Mouse (Mus musculus): ENCODE measurements around the gene Alyref. TPM values are rescaled to one million over a fixed set of nuclear protein-coding genes. Genes with fewer than 3 reads are reported as not detected.

Gene Alyref
- polyA plus RNA-seq, 1 experiment = 57.6 TPM

DNA sequence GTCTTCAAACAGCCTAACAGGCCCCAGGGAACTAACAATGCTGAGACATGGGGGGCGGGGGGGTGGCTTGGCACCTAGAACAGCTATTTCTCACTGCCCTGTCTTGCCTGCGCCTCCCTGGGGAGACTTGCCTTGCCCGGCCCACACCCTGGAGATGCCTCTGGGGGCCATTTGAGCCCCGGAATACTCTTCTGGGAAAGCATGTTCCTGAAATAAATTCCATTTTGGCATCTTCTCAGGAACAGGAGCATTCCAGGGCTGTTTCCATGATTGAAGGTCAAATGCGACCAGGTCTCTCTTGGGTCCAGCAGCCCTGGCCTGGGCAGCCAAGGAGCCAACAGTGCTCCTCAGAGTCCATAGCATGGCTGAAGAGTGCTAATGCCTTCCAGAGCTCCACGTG lies 55.8 kb downstream of the Alyref start:
- no peak for DNase-seq (ENCODE audit: low spot score)

Other genes with a start within 250 kb of the Alyref start
- 1,024 and 1,454 TPM in 2 replicates for gene Actg1, start 249.8 kb downstream of the Alyref start, polyA plus RNA-seq (2012; rRNA removed)
- 0.25 TPM in 1 of 2 replicates, not detected in the other for gene Fscn2, start 236.8 kb downstream of the Alyref start, polyA plus RNA-seq (2012; rRNA removed)
- gene Faap100, start 219.6 kb downstream of the Alyref start, polyA plus RNA-seq (2012; rRNA removed) = 21.8 and 22.2 TPM in 2 replicates
- 40.6 and 41.1 TPM in 2 replicates for gene Nploc4, start 160.7 kb downstream of the Alyref start, polyA plus RNA-seq (2012; rRNA removed)
- not detected in 2 replicates for gene Tspan10, start 155.7 kb downstream of the Alyref start, polyA plus RNA-seq (2012; rRNA removed)
- gene Pde6g, start 144.9 kb downstream of the Alyref start, polyA plus RNA-seq (2012; rRNA removed) = 0.34 and 0.63 TPM in 2 replicates
- gene Oxld1, start 140.3 kb downstream of the Alyref start, polyA plus RNA-seq (2012; rRNA removed) = 19.8 and 26.8 TPM in 2 replicates
- 21.5 and 31.0 TPM in 2 replicates for gene Ccdc137, start 140.2 kb downstream of the Alyref start, polyA plus RNA-seq (2012; rRNA removed)
- 23.9 and 24.0 TPM in 2 replicates for gene Arl16, start 130.8 kb downstream of the Alyref start, polyA plus RNA-seq (2012; rRNA removed)
- 62.4 and 72.4 TPM in 2 replicates for gene Mrpl12, start 113.8 kb downstream of the Alyref start, polyA plus RNA-seq (2012; rRNA removed)
- 98.9 and 115 TPM in 2 replicates for gene Slc25a10, start 106.5 kb downstream of the Alyref start, polyA plus RNA-seq (2012; rRNA removed)
- gene Gcgr, start 67.7 kb downstream of the Alyref start, polyA plus RNA-seq (2012; rRNA removed) = 1.8 and 2.4 TPM in 2 replicates
- 112 and 117 TPM in 2 replicates for gene Mcrip1, start 48.6 kb downstream of the Alyref start, polyA plus RNA-seq (2012; rRNA removed)
- not detected in 2 replicates for gene Ppp1r27, start 47.2 kb downstream of the Alyref start, polyA plus RNA-seq (2012; rRNA removed)
- 272 and 354 TPM in 2 replicates for gene P4hb, start 25.1 kb downstream of the Alyref start, polyA plus RNA-seq (2012; rRNA removed)
- 399 and 409 TPM in 2 replicates for gene Arhgdia, start 16.7 kb downstream of the Alyref start, polyA plus RNA-seq (2012; rRNA removed)
- gene Anapc11, start 56 bp upstream of the Alyref start, polyA plus RNA-seq (2012; rRNA removed) = 112 and 116 TPM in 2 replicates
- gene Npb, start 10.1 kb upstream of the Alyref start, polyA plus RNA-seq (2012; rRNA removed) = 0.40 and 0.62 TPM in 2 replicates
- gene Pcyt2, start 19.6 kb upstream of the Alyref start, polyA plus RNA-seq (2012; rRNA removed) = 87.2 and 120 TPM in 2 replicates
- gene Sirt7, start 26.9 kb upstream of the Alyref start, polyA plus RNA-seq (2012; rRNA removed) = 78.6 and 107 TPM in 2 replicates
- 50.1 and 62.5 TPM in 2 replicates for gene Mafg, start 35.2 kb upstream of the Alyref start, polyA plus RNA-seq (2012; rRNA removed)
- gene Pycr1, start 45.4 kb upstream of the Alyref start, polyA plus RNA-seq (2012; rRNA removed) = 15.5 and 18.5 TPM in 2 replicates
- gene Myadml2, start 49.8 kb upstream of the Alyref start, polyA plus RNA-seq (2012; rRNA removed) = 0.07 and 0.21 TPM in 2 replicates
- 13.0 and 16.6 TPM in 2 replicates for gene Notum, start 62.8 kb upstream of the Alyref start, polyA plus RNA-seq (2012; rRNA removed)
- gene Aspscr1, start 74.6 kb upstream of the Alyref start, polyA plus RNA-seq (2012; rRNA removed) = 50.8 and 52.2 TPM in 2 replicates
- gene Cenpx, start 115.4 kb upstream of the Alyref start, polyA plus RNA-seq (2012; rRNA removed) = 62.3 and 76.0 TPM in 2 replicates
- 54.6 and 66.6 TPM in 2 replicates for gene Lrrc45, start 115.6 kb upstream of the Alyref start, polyA plus RNA-seq (2012; rRNA removed)
- gene Rac3, start 123.1 kb upstream of the Alyref start, polyA plus RNA-seq (2012; rRNA removed) = 14.6 and 17.4 TPM in 2 replicates
- 58.1 and 60.6 TPM in 2 replicates for gene Dcxr, start 128.9 kb upstream of the Alyref start, polyA plus RNA-seq (2012; rRNA removed)
- 349 and 361 TPM in 2 replicates for gene Cbr2, start 133.7 kb upstream of the Alyref start, polyA plus RNA-seq (2012; rRNA removed)
- gene Hmga1b, start 164.4 kb upstream of the Alyref start, polyA plus RNA-seq (2012; rRNA removed) = 1.7 and 2.1 TPM in 2 replicates
- 25.7 and 27.4 TPM in 2 replicates for gene Rfng, start 185.8 kb upstream of the Alyref start, polyA plus RNA-seq (2012; rRNA removed)
- 119 and 149 TPM in 2 replicates for gene Gps1, start 185.9 kb upstream of the Alyref start, polyA plus RNA-seq (2012; rRNA removed)
- gene Dus1l, start 198.0 kb upstream of the Alyref start, polyA plus RNA-seq (2012; rRNA removed) = 36.1 and 39.1 TPM in 2 replicates
- gene Fasn, start 226.2 kb upstream of the Alyref start, polyA plus RNA-seq (2012; rRNA removed) = 187 and 188 TPM in 2 replicates

Measured in urinary bladder, adult 2 months (tissue).